Mouse (Mus musculus) olfactory bulb, adult 2 months (tissue): ENCODE measurements around the gene Asb8.

Experiments
- CTCF ChIP-seq: fragments of 200-500 bp; IDR thresholded peaks from 2 replicates; pipeline ENCODE4 v1.5.1; 2012; ENCODE audit warnings: low read depth, mild to moderate bottlenecking, low read length, moderate library complexity; ENCODE audit not compliant: insufficient read depth
- POLR2A ChIP-seq: fragments of 200-500 bp; IDR thresholded peaks from 2 replicates; pipeline ENCODE4 v1.6.1; 2012; ENCODE audit warnings: mild to moderate bottlenecking, low read depth, low read length, moderate library complexity; ENCODE audit not compliant: insufficient read depth

- TF ChIP-seq CTCF: no peak
- TF ChIP-seq POLR2A: no peak
Measured at GRCm38 (mm10) chr15:98161026-98161805, 4.2 kb downstream of the Asb8 start.
